Mouse (Mus musculus): ENCODE results near the gene Atp2a1.

- TF ChIP-seq CTCF (IDR thresholded peaks at IDR 0.05; ENCODE audit: low read depth, low read length) (no peak), POLR2A (IDR thresholded peaks at IDR 0.05; ENCODE audit: borderline replicate concordance, low read depth, low read length) (no peak)
Measured at GRCm38 (mm10) chr7:126481699-126482098, 18.8 kb upstream of the Atp2a1 start.
